Mouse (Mus musculus) spleen, postnatal 36 days (tissue): Measurements from ENCODE around the gene Tspan4.

ENCODE experiments used
- DNase-seq, 2 experiments: peaks; one replicate each; pipeline ENCODE4 v3.0.0; 2022; ENCODE audit warnings: low spot score in 2 of 2, mixed read lengths in 1 of 2

The Tspan4 gene

DNA sequence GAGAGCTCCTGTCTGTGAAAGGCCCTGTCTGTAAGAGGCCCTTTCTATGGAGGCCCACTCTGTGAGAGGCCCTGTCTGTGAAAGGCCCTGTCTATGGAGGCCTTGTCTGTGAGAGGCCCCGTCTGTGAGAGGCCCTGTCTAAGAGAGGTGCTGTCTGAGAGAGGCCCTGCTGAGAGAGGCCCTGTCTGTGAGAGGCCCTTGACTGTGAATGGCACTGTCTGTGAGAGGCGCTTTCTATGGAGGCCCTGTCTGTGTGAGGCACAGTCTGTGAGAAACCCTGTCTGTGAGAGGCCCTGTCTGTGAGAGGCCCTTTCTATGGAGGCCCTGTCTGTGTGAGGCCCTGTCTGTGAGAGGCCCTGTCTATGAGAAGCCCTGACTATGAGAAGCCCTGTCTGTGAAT is 31.2 kb downstream of the Tspan4 start:
- no peak for DNase-seq

DNA sequence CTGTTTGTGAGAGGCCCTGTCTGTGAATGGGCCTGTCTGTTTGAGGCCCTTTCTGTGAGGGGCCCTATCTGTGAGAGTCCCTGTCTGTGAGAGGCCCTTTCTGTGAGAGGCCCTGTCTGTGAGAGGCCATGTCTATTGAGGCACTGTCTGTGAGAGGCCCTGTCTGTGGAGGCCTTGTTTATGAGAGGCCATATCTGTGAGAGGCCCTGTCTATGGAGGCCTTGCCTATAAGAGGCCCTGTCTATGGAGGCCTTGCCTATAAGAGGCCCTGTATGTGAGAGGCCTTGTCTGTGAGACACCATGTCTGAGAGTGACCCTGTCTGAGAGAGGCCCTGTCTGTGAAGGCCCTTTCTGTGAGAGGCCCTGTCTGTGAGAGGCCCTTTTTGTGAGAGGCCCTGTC is 33.1 kb downstream of the Tspan4 start:
- no peak for DNase-seq

DNA sequence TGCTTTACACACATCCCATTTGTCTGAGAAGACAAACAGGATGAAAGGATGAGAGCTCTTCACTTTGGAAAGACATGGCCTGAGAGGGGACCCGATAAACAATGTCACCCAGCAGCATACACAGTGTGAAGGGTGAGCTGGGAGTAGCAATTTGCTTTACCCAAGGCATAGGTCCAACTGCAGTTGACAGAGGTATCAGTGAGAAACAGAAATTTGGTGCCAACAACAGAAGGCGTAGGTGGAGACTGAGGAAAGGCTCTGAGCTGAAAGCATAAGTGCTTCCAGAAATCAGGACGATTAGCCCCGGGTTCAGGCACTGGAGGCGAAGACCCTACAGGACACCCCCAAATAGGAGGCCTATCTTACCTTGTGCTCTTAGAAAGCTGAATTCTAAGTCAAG is 35.2 kb downstream of the Tspan4 start:
- no peak for DNase-seq

DNA sequence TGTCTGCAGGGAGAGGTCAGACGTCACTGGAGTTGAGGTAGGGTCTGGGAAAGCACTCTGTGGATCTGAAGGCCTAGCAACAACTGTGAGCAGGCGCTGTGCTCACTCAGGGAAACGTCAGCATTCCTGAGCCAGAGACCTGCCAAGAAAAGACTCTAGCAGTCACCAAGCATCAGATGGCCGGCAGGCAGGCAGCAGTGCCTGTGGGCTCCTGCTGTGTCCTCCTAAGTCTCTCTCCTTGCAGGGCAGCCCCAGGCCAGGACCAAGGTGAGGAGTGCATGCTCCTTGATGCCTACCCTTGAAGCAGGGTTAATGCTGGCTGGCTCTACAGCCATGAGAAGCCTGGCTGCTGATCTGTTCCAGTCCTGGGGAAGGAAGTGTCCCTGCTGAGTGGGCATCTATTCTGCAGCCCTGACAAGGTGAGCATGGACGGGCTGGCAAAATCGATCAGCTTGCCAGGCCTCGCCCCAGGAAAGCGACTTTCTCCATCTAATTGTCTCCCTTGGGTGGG is 35.7 kb downstream of the Tspan4 start:
- DNase-seq: no peak

DNA sequence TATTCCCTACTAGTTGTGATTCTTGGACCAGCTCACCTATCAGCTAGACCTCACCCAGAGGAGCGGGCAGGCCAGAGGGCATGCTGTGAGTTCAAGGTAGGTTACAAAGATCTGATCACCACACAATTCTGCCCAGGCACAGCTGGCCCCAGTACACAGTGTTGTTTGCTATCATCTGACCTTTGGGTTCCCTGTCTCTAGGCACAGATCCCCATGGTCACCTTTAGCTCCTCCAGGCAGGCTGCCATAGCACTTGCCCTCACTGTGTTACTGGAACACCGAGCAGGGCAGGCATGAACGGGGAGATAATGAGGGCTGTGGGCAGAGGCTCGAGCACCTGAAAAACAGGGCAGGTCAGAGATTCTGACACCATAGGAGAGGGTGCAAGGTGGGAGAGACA is 42.6 kb downstream of the Tspan4 start:
- no peak for DNase-seq

DNA sequence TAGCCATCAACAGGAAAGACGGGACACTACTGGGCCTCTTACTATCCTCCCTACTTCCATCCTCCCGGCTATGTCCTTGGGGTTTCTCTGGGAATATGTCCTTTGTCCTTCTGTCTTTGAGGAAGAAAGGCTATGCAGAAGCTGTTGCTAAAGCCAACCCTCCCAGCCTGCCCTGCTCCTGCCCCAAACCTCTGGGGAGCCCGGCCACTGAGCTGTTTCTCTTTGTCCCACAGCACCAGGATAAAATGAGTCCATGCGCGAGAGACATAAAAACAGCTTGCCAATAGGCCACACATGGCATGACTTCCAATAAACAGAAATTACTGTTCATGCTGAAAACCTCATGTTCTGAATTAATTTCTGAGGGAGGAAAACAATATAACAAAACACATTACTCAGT is 43.3 kb downstream of the Tspan4 start:
- no peak for DNase-seq

DNA sequence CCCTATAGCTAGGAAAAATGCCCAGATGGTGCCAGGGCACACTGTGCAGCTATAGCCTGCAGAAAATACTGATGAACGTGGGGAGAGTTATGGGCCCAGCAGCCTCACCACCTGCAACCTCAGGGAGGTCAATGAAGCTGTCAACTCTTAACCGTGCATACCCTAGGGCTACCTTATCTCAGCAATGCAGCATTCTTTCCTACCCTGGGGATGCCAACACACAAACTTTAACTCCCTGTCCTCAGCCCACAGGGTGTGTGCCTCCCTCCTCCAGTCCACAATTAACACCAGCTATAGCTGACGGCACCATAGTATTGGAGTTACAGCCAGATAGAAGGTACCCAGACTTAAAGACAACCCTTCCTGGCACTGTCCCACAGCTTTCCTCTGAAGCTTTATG is 43.9 kb downstream of the Tspan4 start:
- DNase-seq: peak; percentile 4 to 20

DNA sequence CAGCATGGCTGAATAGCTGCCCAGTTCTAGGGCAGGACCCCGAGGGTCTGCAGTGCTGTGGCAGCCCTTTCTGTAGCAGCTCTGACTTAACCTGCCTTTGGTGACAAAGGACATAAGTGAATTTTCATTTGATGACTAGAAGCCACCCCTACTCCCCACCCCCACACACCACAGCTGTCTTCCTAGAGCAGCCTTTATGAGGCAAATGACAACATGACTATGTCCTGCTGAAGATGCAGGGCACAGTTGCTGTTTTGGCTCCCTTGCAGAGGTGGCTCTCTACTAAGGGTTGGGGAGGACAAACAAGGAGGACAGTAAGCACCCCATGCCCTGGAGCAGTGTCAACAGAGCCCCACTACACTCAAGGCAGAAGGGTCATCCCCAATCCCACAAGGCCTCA is 44.8 kb downstream of the Tspan4 start:
- no peak for DNase-seq

DNA sequence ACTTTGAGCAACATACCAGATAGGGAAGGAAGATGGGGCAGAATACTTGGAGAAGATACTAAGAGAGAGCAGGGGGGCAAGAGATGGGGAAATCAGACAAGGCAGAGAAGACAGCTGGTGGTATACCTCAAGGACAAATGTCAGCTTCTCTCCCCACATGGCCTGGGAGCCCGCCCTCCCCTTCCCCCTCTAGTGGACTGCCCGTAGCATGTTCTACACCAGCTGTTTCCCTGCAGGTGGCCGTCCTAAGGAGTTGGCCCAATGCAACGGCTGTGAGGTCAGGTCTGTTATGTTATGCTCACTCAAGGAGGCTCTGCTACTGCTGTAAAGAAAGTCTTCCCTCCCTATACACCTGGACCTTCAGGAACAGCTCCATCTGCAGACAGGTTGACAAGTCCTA is 48.0 kb downstream of the Tspan4 start:
- DNase-seq: no peak

DNA sequence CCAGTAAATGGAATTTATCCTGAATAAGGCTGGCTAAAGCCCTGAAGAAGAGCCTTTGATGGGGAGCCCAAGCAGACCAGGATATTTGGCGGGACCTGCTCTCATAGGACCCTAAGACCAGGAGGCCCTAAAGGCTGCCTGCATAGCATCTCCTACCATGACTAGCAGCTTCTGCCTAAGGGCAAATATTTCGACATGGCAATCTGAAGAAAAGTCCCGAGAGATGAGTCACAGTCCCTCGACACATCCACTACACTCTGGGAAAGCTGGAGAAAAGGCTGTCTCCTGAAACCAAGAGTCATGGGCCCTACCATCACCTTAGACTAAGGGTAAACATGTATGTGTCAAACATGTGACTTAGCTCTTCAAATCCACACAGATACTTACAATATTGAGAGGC is 49.2 kb downstream of the Tspan4 start:
- no peak for DNase-seq

DNA sequence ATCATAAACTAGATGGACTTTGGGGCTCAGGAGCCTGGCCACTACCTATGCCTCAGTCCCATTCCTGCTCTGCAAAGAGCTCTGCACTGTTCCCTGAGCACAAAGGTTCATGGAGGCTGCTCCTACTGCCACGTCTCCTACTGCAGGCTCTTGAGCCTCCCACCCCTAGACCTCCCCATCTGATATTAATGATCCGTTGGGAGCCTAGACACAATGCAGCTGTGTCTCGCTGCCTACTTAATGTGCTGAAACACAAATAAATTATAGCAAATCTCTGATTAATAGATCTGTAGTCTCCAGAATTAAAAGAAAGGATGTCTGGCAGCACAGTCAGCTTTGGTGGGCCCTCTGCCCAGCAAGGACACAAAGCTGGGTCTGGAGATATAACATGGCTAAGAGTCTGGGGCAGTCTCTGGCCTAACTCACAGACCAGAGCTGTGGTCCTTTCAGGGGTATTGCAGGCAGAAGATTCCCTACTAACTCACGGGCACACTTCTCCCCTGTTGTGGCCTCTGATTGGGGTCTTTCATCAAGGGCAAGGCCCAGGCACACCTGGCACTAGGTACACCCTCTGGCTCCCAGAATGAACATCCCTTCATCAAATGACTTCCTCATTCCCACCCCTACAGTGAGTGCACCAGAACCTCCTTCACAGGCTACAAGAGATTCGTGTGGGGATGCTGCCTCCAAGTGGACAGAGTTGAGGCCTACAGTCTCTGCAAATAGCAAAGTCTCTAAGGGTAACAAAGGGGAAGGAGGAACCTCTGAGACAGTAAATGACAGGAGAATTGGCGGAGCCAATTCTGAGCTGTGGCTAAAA is 49.9 kb downstream of the Tspan4 start:
- DNase-seq: peak; percentile 82 to 87

DNA sequence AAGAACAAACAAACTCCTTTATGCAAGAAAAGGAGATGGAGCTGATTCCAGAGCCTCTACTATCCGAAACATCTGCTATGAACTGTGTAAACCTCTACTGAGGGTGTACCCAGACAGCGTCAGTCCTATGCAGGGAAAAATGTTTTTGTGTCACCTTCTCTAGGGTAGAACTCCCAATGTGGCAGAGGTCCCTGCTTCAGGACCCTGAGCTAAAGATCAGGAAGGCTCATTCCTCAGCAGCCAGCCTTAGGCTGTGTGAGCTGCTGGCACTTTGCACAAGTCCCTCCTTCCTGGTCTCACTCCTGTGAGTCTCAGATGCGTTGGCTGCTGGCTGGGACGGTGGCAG is 50.5 kb downstream of the Tspan4 start:
- no peak for DNase-seq

DNA sequence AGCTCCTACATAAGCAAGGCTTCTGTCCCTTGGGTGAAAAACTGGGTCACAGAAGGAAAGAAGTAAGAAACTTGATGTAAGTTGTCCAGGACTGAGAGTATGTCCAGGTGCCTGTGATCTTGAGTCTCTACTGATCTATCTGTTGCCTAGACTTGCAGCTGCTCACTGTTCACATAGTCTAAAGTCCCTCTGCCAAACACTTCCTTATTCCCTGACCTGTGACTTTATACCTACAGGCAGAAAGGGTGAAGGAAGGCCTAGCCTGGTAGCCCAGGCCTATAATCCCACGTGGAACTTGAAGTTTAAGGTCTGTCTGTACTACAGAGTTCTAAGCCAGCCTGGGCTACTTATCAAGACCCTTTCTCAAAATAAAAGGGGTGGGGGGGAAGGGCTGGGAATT is 60.5 kb downstream of the Tspan4 start:
- no peak for DNase-seq

DNA sequence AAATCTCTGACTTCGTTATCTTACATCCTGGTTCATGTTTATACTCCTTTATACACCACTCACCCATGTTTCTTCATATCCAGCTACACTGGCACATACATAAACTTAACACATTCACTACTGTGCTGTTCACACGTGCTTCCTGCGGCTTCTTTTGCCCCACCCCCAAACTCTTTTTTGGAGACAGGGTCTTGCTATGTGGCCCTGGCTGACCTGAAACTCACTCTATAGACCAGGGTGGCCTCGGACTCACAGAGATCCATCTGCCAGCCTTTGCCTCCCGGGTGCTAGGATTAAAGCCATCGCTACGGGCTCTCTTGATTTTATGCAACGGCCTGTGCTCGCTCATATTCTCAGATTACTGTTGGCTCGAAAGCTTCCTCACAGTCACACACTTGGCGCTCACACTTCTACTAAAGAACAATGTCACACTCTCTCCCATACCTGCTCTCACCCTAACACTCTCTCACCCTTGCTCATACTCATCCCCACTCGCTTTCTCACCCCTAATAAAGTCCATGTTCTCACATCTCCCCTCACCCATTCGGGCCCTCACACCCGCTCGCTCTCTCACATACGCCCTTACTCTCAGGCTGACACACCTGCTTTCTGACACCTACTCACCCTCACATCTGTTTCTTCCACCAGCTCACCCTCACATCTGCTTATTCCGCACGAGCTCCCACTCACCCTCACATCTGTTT is 64.0 kb downstream of the Tspan4 start:
- peak in 1 of 2 experiments; percentile 11 for DNase-seq

DNA sequence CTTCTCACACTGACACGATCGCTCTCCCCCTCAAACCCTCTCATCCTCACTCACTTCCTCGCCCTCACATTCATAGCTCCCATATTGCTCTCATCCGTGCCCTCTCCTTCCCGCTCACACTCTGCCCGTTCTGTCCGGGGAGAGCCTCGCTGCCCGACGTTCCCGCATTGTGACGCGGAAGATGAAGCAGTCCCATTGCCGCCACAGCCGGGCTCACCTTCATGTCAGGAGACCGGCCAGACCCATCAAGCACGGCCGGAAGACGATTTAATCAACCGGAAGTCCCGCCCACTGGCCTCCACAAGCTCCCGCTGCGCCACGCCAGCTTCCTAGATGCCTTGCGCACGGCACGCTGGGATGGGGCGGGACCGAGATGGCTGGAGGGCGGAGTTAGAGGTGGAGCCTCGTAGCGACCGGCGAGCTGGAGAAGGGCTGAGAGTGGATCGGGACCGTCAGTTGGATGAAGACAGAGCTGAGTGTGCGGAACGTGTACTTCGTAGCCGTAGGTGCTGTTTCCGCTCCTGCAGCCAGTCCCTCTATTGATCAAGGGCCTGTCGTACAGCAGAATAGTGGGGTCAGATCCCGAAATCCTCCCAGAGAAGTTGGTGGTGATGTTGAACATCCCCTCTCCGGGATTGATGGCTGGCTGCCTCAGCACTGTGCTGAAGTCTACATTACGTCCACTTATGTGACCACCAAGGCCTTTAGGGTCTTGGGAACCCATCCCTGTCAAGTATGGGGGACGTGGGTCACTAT is 64.7 kb downstream of the Tspan4 start, which contains the start of gene Chid1:
Gene Chid1 (minus strand): TSS at position 302 of the 756 bp plus-strand sequence.
- peak; percentile 97 to 99 for DNase-seq

DNA sequence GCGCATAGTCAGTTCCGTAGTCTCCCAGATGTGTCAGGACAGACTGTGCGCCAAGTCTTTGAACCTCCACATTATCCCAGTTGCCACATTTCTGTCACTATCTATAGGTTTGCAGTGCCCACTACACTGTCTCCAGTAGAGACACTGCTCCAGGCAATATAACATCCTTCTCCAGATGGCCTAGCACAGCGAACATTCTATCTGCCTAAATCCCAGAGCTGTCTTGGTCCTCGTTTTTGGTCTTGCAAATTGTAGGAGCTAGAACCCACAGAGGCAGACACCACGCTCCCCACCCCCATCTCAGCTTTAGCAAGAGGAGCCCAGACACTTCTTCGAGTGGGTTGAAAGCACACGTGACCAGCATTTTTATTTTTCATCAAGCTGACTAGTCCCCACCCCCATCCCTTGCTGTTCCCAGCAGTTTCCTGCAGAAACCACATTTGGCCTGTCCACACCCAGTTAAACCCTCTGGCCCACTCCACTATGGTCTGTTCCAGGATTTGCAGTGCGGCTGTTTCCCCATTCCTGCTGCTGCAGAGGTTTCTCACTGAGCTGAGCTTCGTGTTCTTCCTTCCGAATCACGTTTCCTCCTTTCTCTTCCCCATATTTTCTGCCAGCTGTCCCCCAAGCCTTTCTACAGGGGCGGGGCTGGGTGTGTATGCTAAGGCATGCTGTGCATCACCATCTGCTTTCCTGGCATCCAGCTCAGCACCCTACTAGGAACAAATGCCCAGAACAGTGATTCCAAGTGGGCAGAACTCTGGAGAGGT is 65.5 kb downstream of the Tspan4 start:
- DNase-seq: peak; percentile 67 to 70

DNA sequence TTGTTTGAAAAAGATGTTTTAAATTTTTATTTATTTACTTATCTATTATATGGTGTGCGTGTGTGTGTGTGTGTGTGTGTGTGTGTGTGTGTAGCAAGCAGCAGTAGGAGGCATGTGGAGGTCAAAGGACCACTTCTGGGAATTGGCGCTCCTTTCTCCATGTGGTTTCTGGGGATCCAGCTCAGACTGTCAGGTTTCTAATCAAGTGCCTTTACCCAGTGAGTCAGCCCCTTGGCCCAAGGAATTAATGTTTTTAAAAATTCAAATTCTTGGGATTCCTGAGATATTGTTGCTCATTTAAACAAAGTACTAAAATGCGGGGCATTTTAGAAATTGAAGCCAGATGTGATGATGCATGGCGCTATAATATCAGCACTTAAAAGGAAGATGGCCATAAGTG is 66.6 kb downstream of the Tspan4 start:
- no peak for DNase-seq

DNA sequence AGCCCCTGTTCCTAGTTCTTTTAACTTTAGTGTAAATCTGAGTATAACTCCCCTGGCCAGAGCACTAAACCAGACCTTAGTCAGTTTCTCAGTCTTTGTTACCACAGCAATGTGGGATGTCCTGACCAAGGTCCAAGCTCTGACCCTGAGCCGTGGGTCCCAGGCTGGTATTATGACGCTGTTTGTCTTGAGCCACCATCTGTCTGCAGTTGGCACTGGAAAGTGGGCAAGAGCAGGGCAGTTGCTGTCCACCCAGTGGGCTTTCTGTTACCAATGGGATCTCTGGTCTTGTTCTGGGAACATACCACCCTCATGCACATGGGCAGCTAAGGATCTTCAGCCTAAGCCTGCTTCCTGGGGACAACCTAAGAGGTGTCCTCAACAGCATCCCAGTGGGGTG is 67.5 kb downstream of the Tspan4 start:
- no peak for DNase-seq
